ENCODE assay signal across 21 mouse cellular contexts in the genomic region with DNA sequence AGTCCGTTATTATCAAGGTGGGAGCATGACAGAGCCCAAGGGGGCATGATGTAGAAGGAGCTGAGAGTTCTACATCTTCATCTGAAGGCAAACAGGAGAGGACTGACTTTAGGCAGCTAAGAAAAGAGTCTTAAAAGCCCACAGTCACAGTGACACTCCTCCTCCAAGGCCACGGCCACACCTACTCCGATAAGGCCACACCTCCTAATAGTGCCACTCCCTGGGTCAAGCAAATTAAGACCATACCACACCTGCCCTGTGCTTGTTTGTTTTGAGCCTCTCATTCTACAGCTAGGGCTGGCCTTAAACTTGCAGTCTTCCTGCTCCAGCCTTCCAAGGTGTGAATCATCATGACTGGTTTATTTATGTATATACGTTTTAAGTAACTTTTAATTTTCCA. TPM values are rescaled to one million over a fixed set of nuclear protein-coding genes. Genes with fewer than 3 reads are reported as not detected.
DNase-seq lines count a peak whose midpoint lies in the region; ATAC-seq and TF ChIP-seq lines count a peak whose summit lies in the region.
"Had no signal": no experiment of that assay in that cellular context is flagged by ENCODE, and none has a peak within 500 bp of the region (broad histone marks: within the 10 kb centered on the region; RNA-seq: fewer than 3 reads in every experiment).

No protein-coding gene starts in this region.

- H3K27ac ChIP-seq in intestine, embryonic 15.5 days = no peak overlapping the region
- H3K27ac ChIP-seq in macrophage = peak overlapping the region; percentile 61
- H3K27ac ChIP-seq in cerebellum, adult 2 months (ENCODE audit: insufficient read depth, low read length) = no peak overlapping the region
- H3K27ac ChIP-seq: hindbrain, embryonic 10.5 days; left cerebral cortex, adult 2 months; neural tube, embryonic 15.5 days had no signal

- H3K9ac ChIP-seq in intestine, embryonic 15.5 days = no peak overlapping the region
- H3K9ac ChIP-seq: neural tube, embryonic 15.5 days had no signal

- no peak for TF ChIP-seq CTCF in cerebellum, adult 2 months (IDR thresholded peaks at IDR 0.05; ENCODE audit: borderline replicate concordance, insufficient read depth, low read depth, low read length)

- no peak overlapping the region for H3K4me2 ChIP-seq in intestine, embryonic 15.5 days (replicated peaks)
- H3K4me2 ChIP-seq: neural tube, embryonic 15.5 days had no signal

- no peak overlapping the region for H3K4me3 ChIP-seq in intestine, embryonic 15.5 days (replicated peaks)
- H3K4me3 ChIP-seq in macrophage (ENCODE audit: inconsistent target) = no peak overlapping the region
- H3K4me3 ChIP-seq in cerebellum, adult 2 months (replicated peaks; ENCODE audit: insufficient read depth, low read depth, low read length) = no peak overlapping the region
- H3K4me3 ChIP-seq: hindbrain, embryonic 10.5 days; left cerebral cortex, adult 2 months; myocyte; neural tube, embryonic 15.5 days had no signal

- 75% methylated on average over 4 of the region's 4 CpGs for WGBS in intestine, embryonic 15.5 days
- WGBS in macrophage (ENCODE audit: missing documents) = 85% methylated on average over 4 of the region's 4 CpGs
- 93% methylated on average over 4 of the region's 4 CpGs for WGBS in cerebellum, adult 2 months

- ATAC-seq in intestine, embryonic 15.5 days = peak; percentile 55
- ATAC-seq: forebrain, embryonic 16.5 days had no signal

- TF ChIP-seq POLR2A in cerebellum, adult 2 months (IDR thresholded peaks at IDR 0.05; ENCODE audit: borderline replicate concordance, insufficient read depth, low read length) = no peak

- H3K27me3 ChIP-seq in intestine, embryonic 15.5 days (replicated peaks) = no peaks in the 10 kb centered on the region
- no peaks in the 10 kb centered on the region for H3K27me3 ChIP-seq in cerebellum, adult 2 months (ENCODE audit: control insufficient read depth, insufficient read depth, low read length)

- no peaks in the 10 kb centered on the region for H3K9me3 ChIP-seq in intestine, embryonic 15.5 days
- H3K9me3 ChIP-seq: hindbrain, embryonic 10.5 days; neural tube, embryonic 15.5 days had no signal

- DNase-seq in A20 (ENCODE audit: low read depth, low spot score) (peak; percentile 26), MEL-GATA-1-ER (ENCODE audit: extremely low read depth, low read depth) (peak; percentile 14)
- no peak for DNase-seq in cerebellum, adult 2 months
- no peak for DNase-seq in spleen, adult 18-20 months
- DNase-seq in spleen, postnatal 4 days (ENCODE audit: low spot score in 2 of 2) = no peak
- DNase-seq in adrenal gland, postnatal 14 days = no peak
- DNase-seq: adrenal gland, postnatal 10 days; B cell, adult 2 months; cerebellum, postnatal 10 days; heart, adult 18-20 months; lung, adult 18-20 months; lung, postnatal 36 days; midbrain, embryonic 14.5 days; thymus, adult 18-20 months had no signal

- H3K4me1 ChIP-seq in intestine, embryonic 15.5 days (replicated peaks) = 0 out of 2 replicates have a peak, but pooled peaks cover 5% of the 10 kb centered on the region
- H3K4me1 ChIP-seq in cerebellum, adult 2 months (ENCODE audit: control insufficient read depth, insufficient read depth, low read length) = no peaks in the 10 kb centered on the region

- no peaks in the 10 kb centered on the region for H3K79me2 ChIP-seq in macrophage (ENCODE audit: inconsistent target)

- no peaks in the 10 kb centered on the region for H3K36me3 ChIP-seq in intestine, embryonic 15.5 days
- H3K36me3 ChIP-seq in macrophage (ENCODE audit: inconsistent target) = no peaks in the 10 kb centered on the region
- H3K36me3 ChIP-seq: hindbrain, embryonic 10.5 days; neural tube, embryonic 15.5 days had no signal

RNA-seq across cellular contexts. Expression of gene Crtap, which starts 4.8 kb away (rescaled TPM):
- 107 and 110 TPM in 2 replicates for polyA plus RNA-seq in intestine, embryonic 15.5 days (2015; fragmentation: Nextera tagmentation; extraction: Ambion mirVana)
- 10 to 100 TPM in 16 of 26 experiments, 1 to 10 TPM in 10; 3.9 to 43.9 (median 12.5) TPM for total RNA-seq in macrophage (2018; cell fraction: chromatin; rRNA removed)
- 100 to 1,000 TPM in 2 of 26 experiments, 10 to 100 TPM in 24; 55.4 to 108 (median 75.6) TPM for total RNA-seq in macrophage (2018; cell fraction: cytosol; rRNA removed)
- total RNA-seq in macrophage (2018; cell fraction: nucleus; rRNA removed) = 100 to 1,000 TPM in 3 of 26 experiments, 10 to 100 TPM in 23; 18.6 to 129 (median 50.8) TPM
- 58.8 to 145 TPM (median 96.5 TPM) in 3 replicates for polyA plus RNA-seq in macrophage (2018)
- polyA plus RNA-seq in cerebellum, adult 2 months (2012; rRNA removed) = 12.9 and 13.1 TPM in 2 replicates
- total RNA-seq in adrenal gland, postnatal 14 days (2021) = 84.4 and 85.4 TPM in 2 replicates

RNA-seq across cellular contexts. Expression of gene Glb1, which starts 5.6 kb away (rescaled TPM):
- polyA plus RNA-seq in intestine, embryonic 15.5 days (2015; fragmentation: Nextera tagmentation; extraction: Ambion mirVana) = 157 and 179 TPM in 2 replicates
- total RNA-seq in macrophage (2018; cell fraction: chromatin; rRNA removed) = 10 to 100 TPM in 22 of 26 experiments, 1 to 10 TPM in 4; 5.9 to 35.9 (median 25.6) TPM
- 100 to 1,000 TPM in 12 of 26 experiments, 10 to 100 TPM in 14; 65.6 to 156 (median 95.6) TPM for total RNA-seq in macrophage (2018; cell fraction: cytosol; rRNA removed)
- total RNA-seq in macrophage (2018; cell fraction: nucleus; rRNA removed) = 100 to 1,000 TPM in 13 of 26 experiments, 10 to 100 TPM in 13; 24.4 to 132 (median 99.7) TPM
- polyA plus RNA-seq in macrophage (2018) = 100 to 183 TPM (median 148 TPM) in 3 replicates
- 22.2 and 23.0 TPM in 2 replicates for polyA plus RNA-seq in cerebellum, adult 2 months (2012; rRNA removed)
- total RNA-seq in adrenal gland, postnatal 14 days (2021) = 25.5 and 25.6 TPM in 2 replicates

RNA-seq across cellular contexts. Expression of gene Tmppe, which starts 5.6 kb away (rescaled TPM):
- 18.3 and 22.1 TPM in 2 replicates for polyA plus RNA-seq in intestine, embryonic 15.5 days (2015; fragmentation: Nextera tagmentation; extraction: Ambion mirVana)
- 10 to 100 TPM in 21 of 26 experiments, 1 to 10 TPM in 5; 4.2 to 45.1 (median 18.8) TPM for total RNA-seq in macrophage (2018; cell fraction: chromatin; rRNA removed)
- total RNA-seq in macrophage (2018; cell fraction: cytosol; rRNA removed) = 10 to 100 TPM in 17 of 26 experiments, 1 to 10 TPM in 9; 5.9 to 20.7 (median 12.2) TPM
- total RNA-seq in macrophage (2018; cell fraction: nucleus; rRNA removed) = 10 to 100 TPM; 10.3 to 44.3 (median 21.3) TPM
- polyA plus RNA-seq in macrophage (2018) = 6.0 to 12.5 TPM (median 9.7 TPM) in 3 replicates
- polyA plus RNA-seq in cerebellum, adult 2 months (2012; rRNA removed) = 4.1 and 4.5 TPM in 2 replicates
- 6.9 and 8.2 TPM in 2 replicates for total RNA-seq in adrenal gland, postnatal 14 days (2021)

Comparison
In these comparisons a context has a peak if more than half of its experiments do, and no peak if none do; other contexts are left out.
1. DNase-seq: peak in A20 (single experiment) and MEL-GATA-1-ER (single experiment); none in cerebellum, adult 2 months (0 of 2), spleen, adult 18-20 months (0 of 2), spleen, postnatal 4 days (0 of 2) and adrenal gland, postnatal 14 days (single experiment).